Mouse (Mus musculus): ENCODE measurements around the gene Arl2. TPM values are rescaled to one million over a fixed set of nuclear protein-coding genes. Genes with fewer than 3 reads are reported as not detected.

Arl2 gene
- polyA plus RNA-seq (2016; fragmentation: Nextera tagmentation; extraction: Ambion mirVana): 125 and 130 TPM in 2 replicates

- Histone ChIP-seq H3K4me3 (peak within 1 kb of the TSS; percentile 74), H3K27me3 (ENCODE audit: insufficient read depth, poor library complexity, severe bottlenecking) (no peaks in the 10 kb centered on the region), H3K9me3 (no peaks in the 10 kb centered on the region), H3K4me1 (replicated peaks) (peaks cover 22% of the 10 kb centered on the region), H3K27ac (peak within 1 kb of the TSS; percentile 97), H3K36me3 (peaks cover 23% of the 10 kb centered on the region)
- under 1% methylated on average over 15 of the region's 15 CpGs for WGBS
- peak; percentile 89 for DNase-seq (ENCODE audit: low spot score)
Measured at GRCm38 (mm10) chr19:6141394-6141749, at the start of gene Arl2. Gene Arl2, minus strand, starts transcription at chr19:6141548.

GRCm38 (mm10) chr19:6184131-6184530 is 42.8 kb upstream of the Arl2 start, which contains the start of gene Majin:
Gene Majin, plus strand, starts transcription at chr19:6184388.
- H3K4me1 ChIP-seq (replicated peaks): peaks cover 4% of the 10 kb centered on the region; the same call in 1 of the 2 replicates
- H3K4me3 ChIP-seq: no peak within 1 kb of the TSS
- H3K27ac ChIP-seq: no peak within 1 kb of the TSS
- WGBS: 88% methylated on average over 23 of the region's 23 CpGs
- DNase-seq (ENCODE audit: low spot score): no peak
- H3K36me3 ChIP-seq: no peaks in the 10 kb centered on the region
- 0 out of 2 replicates have a peak, but pooled peaks cover 6% of the 10 kb centered on the region for H3K9me3 ChIP-seq
- no peaks in the 10 kb centered on the region for H3K27me3 ChIP-seq (ENCODE audit: insufficient read depth, poor library complexity, severe bottlenecking)

GRCm38 (mm10) chr19:6182534-6182933 is 41.2 kb upstream of the Arl2 start:
- no peaks in the 10 kb centered on the region for H3K36me3 ChIP-seq
- H3K27me3 ChIP-seq (ENCODE audit: insufficient read depth, poor library complexity, severe bottlenecking): no peaks in the 10 kb centered on the region
- H3K27ac ChIP-seq: no peak overlapping the region
- 0 out of 2 replicates have a peak, but pooled peaks cover 8% of the 10 kb centered on the region for H3K9me3 ChIP-seq
- DNase-seq (ENCODE audit: low spot score): no peak
- no peak overlapping the region for H3K4me3 ChIP-seq
- peaks cover 4% of the 10 kb centered on the region; the same call in 1 of the 2 replicates for H3K4me1 ChIP-seq (replicated peaks)
- 31% methylated on average over 3 of the region's 3 CpGs for WGBS

- 30% methylated on average over 5 of the region's 5 CpGs for WGBS
- Histone ChIP-seq H3K9me3 (0 out of 2 replicates have a peak, but pooled peaks cover 8% of the 10 kb centered on the region), H3K4me3 (no peak overlapping the region), H3K4me1 (replicated peaks) (peaks cover 4% of the 10 kb centered on the region; the same call in 1 of the 2 replicates), H3K27ac (no peak overlapping the region), H3K36me3 (no peaks in the 10 kb centered on the region), H3K27me3 (ENCODE audit: insufficient read depth, poor library complexity, severe bottlenecking) (no peaks in the 10 kb centered on the region)
- peak; percentile 34 for DNase-seq (ENCODE audit: low spot score)
Measured at GRCm38 (mm10) chr19:6181629-6182028, 40.3 kb upstream of the Arl2 start.

GRCm38 (mm10) chr19:6178775-6179174 is 37.4 kb upstream of the Arl2 start:
- no peak for DNase-seq (ENCODE audit: low spot score)

GRCm38 (mm10) chr19:6174771-6175170 is 33.4 kb upstream of the Arl2 start:
- H3K27ac ChIP-seq: peak overlapping the region; percentile 35; the same call in 1 of the 2 replicates
- no peak overlapping the region for H3K4me3 ChIP-seq
- WGBS: 41% methylated on average over 5 of the region's 5 CpGs
- peak; percentile 5 for DNase-seq (ENCODE audit: low spot score)
- no peaks in the 10 kb centered on the region for H3K36me3 ChIP-seq
- H3K4me1 ChIP-seq (replicated peaks): peaks cover 5% of the 10 kb centered on the region; the same call in 1 of the 2 replicates
- H3K27me3 ChIP-seq (ENCODE audit: insufficient read depth, poor library complexity, severe bottlenecking): no peaks in the 10 kb centered on the region
- H3K9me3 ChIP-seq: 0 out of 2 replicates have a peak, but pooled peaks cover 8% of the 10 kb centered on the region

More at GRCm38 (mm10) chr19:6178775-6179174, 37.4 kb upstream of the Arl2 start:
- no peak overlapping the region for H3K27ac ChIP-seq
- WGBS: 91% methylated on average over 6 of the region's 6 CpGs
- 0 out of 2 replicates have a peak, but pooled peaks cover 8% of the 10 kb centered on the region for H3K9me3 ChIP-seq
- H3K27me3 ChIP-seq (ENCODE audit: insufficient read depth, poor library complexity, severe bottlenecking): no peaks in the 10 kb centered on the region
- H3K36me3 ChIP-seq: no peaks in the 10 kb centered on the region
- no peak overlapping the region for H3K4me3 ChIP-seq
- peaks cover 9% of the 10 kb centered on the region; the same call in 1 of the 2 replicates for H3K4me1 ChIP-seq (replicated peaks)

GRCm38 (mm10) chr19:6171215-6171614 is 29.9 kb upstream of the Arl2 start:
- peaks cover 5% of the 10 kb centered on the region; the same call in 1 of the 2 replicates for H3K4me1 ChIP-seq (replicated peaks)
- no peak overlapping the region for H3K27ac ChIP-seq
- no peaks in the 10 kb centered on the region for H3K9me3 ChIP-seq
- DNase-seq (ENCODE audit: low spot score): no peak
- H3K36me3 ChIP-seq: no peaks in the 10 kb centered on the region
- 90% methylated on average over 8 of the region's 8 CpGs for WGBS
- H3K27me3 ChIP-seq (ENCODE audit: insufficient read depth, poor library complexity, severe bottlenecking): no peaks in the 10 kb centered on the region
- no peak overlapping the region for H3K4me3 ChIP-seq

GRCm38 (mm10) chr19:6166750-6167149 is 25.4 kb upstream of the Arl2 start:
- no peak for DNase-seq (ENCODE audit: low spot score)
- Histone ChIP-seq H3K9me3 (no peaks in the 10 kb centered on the region), H3K4me3 (no peak overlapping the region), H3K27me3 (ENCODE audit: insufficient read depth, poor library complexity, severe bottlenecking) (no peaks in the 10 kb centered on the region), H3K36me3 (no peaks in the 10 kb centered on the region), H3K27ac (no peak overlapping the region), H3K4me1 (replicated peaks) (no peaks in the 10 kb centered on the region)
- 74% methylated on average over 4 of the region's 4 CpGs for WGBS

- no peak overlapping the region for H3K4me3 ChIP-seq
Measured at GRCm38 (mm10) chr19:6163872-6164547, 22.7 kb upstream of the Arl2 start.

GRCm38 (mm10) chr19:6157220-6157619 is 15.9 kb upstream of the Arl2 start:
- Histone ChIP-seq H3K27ac (no peak overlapping the region), H3K4me3 (no peak overlapping the region), H3K36me3 (no peaks in the 10 kb centered on the region), H3K9me3 (no peaks in the 10 kb centered on the region), H3K27me3 (ENCODE audit: insufficient read depth, poor library complexity, severe bottlenecking) (no peaks in the 10 kb centered on the region), H3K4me1 (replicated peaks) (peaks cover 4% of the 10 kb centered on the region; the same call in 1 of the 2 replicates)
- WGBS: 80% methylated on average over 6 of the region's 6 CpGs
- no peak for DNase-seq (ENCODE audit: low spot score)

More at GRCm38 (mm10) chr19:6163872-6164547, 22.7 kb upstream of the Arl2 start:
- Histone ChIP-seq H3K27me3 (ENCODE audit: insufficient read depth, poor library complexity, severe bottlenecking) (no peaks in the 10 kb centered on the region), H3K27ac (no peak overlapping the region), H3K36me3 (no peaks in the 10 kb centered on the region), H3K4me1 (replicated peaks) (no peaks in the 10 kb centered on the region), H3K9me3 (no peaks in the 10 kb centered on the region)
- no peak for DNase-seq (ENCODE audit: low spot score)
- 82% methylated on average over 10 of the region's 10 CpGs for WGBS

- Histone ChIP-seq H3K9me3 (no peaks in the 10 kb centered on the region), H3K4me1 (replicated peaks) (peaks cover 4% of the 10 kb centered on the region; the same call in 1 of the 2 replicates), H3K27ac (no peak overlapping the region), H3K27me3 (ENCODE audit: insufficient read depth, poor library complexity, severe bottlenecking) (no peaks in the 10 kb centered on the region), H3K36me3 (no peaks in the 10 kb centered on the region), H3K4me3 (no peak overlapping the region)
- peak; percentile 13 for DNase-seq (ENCODE audit: low spot score)
- WGBS: 66% methylated on average over 8 of the region's 8 CpGs
Measured at GRCm38 (mm10) chr19:6156372-6156771, 15.0 kb upstream of the Arl2 start.

GRCm38 (mm10) chr19:6155174-6155573 is 13.8 kb upstream of the Arl2 start:
- peaks cover 4% of the 10 kb centered on the region; the same call in 1 of the 2 replicates for H3K4me1 ChIP-seq (replicated peaks)
- no peak overlapping the region for H3K27ac ChIP-seq
- no peaks in the 10 kb centered on the region for H3K27me3 ChIP-seq (ENCODE audit: insufficient read depth, poor library complexity, severe bottlenecking)
- no peak for DNase-seq (ENCODE audit: low spot score)
- no peaks in the 10 kb centered on the region for H3K36me3 ChIP-seq
- 87% methylated on average over 9 of the region's 9 CpGs for WGBS
- H3K4me3 ChIP-seq: no peak overlapping the region
- H3K9me3 ChIP-seq: no peaks in the 10 kb centered on the region

GRCm38 (mm10) chr19:6144842-6145241 is 3.5 kb upstream of the Arl2 start:
- Histone ChIP-seq H3K4me1 (replicated peaks) (peaks cover 13% of the 10 kb centered on the region), H3K4me3 (no peak overlapping the region), H3K36me3 (no peaks in the 10 kb centered on the region), H3K27me3 (ENCODE audit: insufficient read depth, poor library complexity, severe bottlenecking) (no peaks in the 10 kb centered on the region), H3K9me3 (no peaks in the 10 kb centered on the region), H3K27ac (no peak overlapping the region)
- 78% methylated on average over 5 of the region's 5 CpGs for WGBS
- DNase-seq (ENCODE audit: low spot score): no peak
